Mouse (Mus musculus) inflammation-experienced regulatory T-cells (primary cell): ENCODE data around the gene Pgp. TPM values are rescaled to one million over a fixed set of nuclear protein-coding genes. Genes with fewer than 3 reads are reported as not detected.

Source experiments
- polyA plus RNA-seq, 2 experiments: library from polyadenylated mRNA; unstranded; fragments of 100-300 nt; shearing (Covaris generic); gene quantifications; one replicate each; pipeline ENCODE4 v1.2.1; 2017

The Pgp gene
- 10 to 100 TPM; 40.5 to 44.7 TPM for polyA plus RNA-seq

GRCm38 (mm10) chr17:24469910-24470602, at the start of gene Pgp, which contains the start of gene E4f1:
Gene Pgp, plus strand, starts transcription at chr17:24470392.
Gene E4f1, minus strand, starts transcription at chr17:24470313.

GRCm38 (mm10) chr17:24426471-24427169, 43.6 kb upstream of the Pgp start, which contains the start of gene Eci1:
Gene Eci1, plus strand, starts transcription at chr17:24426641.

GRCm38 (mm10) chr17:24442632-24443155, 27.5 kb upstream of the Pgp start, which contains the start of gene Dnase1l2:
Gene Dnase1l2, minus strand, starts transcription at chr17:24443105.

GRCm38 (mm10) chr17:24473612-24474275, 3.6 kb downstream of the Pgp start, which contains the start of gene Bricd5:
Gene Bricd5, plus strand, starts transcription at chr17:24473884.

GRCm38 (mm10) chr17:24478663-24479380, 8.6 kb downstream of the Pgp start, which contains the start of gene Mlst8:
Gene Mlst8, minus strand, starts transcription at chr17:24479078.

GRCm38 (mm10) chr17:24488186-24488661, 18.0 kb downstream of the Pgp start, which contains the start of gene Caskin1:
Gene Caskin1, plus strand, starts transcription at chr17:24488601.

Other genes with a start within 250 kb of the Pgp start
- 1 to 10 TPM; 4.0 to 5.1 TPM for gene Tedc2, start 249.5 kb upstream of the Pgp start, polyA plus RNA-seq
- gene Ccnf, start 218.9 kb upstream of the Pgp start, polyA plus RNA-seq, result 1 to 10 TPM in 1 of 2 experiments, under 1 TPM in 1; 0.71 to 2.7 TPM
- gene Abca17, start 119.3 kb upstream of the Pgp start, polyA plus RNA-seq, result under 1 TPM; 0.20 to 0.24 TPM
- 10 to 100 TPM; 28.9 to 30.9 TPM for gene Abca3, start 118.4 kb upstream of the Pgp start, polyA plus RNA-seq
- 100 to 1,000 TPM; 167 to 196 TPM for gene Rnps1, start 55.8 kb upstream of the Pgp start, polyA plus RNA-seq
- gene Eci1, start 43.8 kb upstream of the Pgp start, polyA plus RNA-seq, result 100 to 1,000 TPM in 1 of 2 experiments, 10 to 100 TPM in 1; 73.6 to 103 TPM
- gene Dnase1l2, start 27.3 kb upstream of the Pgp start, polyA plus RNA-seq, result 10 to 100 TPM in 1 of 2 experiments, 1 to 10 TPM in 1; 4.8 to 10.4 TPM
- 100 to 1,000 TPM; 101 to 133 TPM for gene E4f1, start 79 bp upstream of the Pgp start, polyA plus RNA-seq
- gene Bricd5, start 3.5 kb downstream of the Pgp start, polyA plus RNA-seq, result under 1 TPM in 1 of 2 experiments, not detected in 1; 0.55 TPM
- 10 to 100 TPM; 20.4 to 29.8 TPM for gene Mlst8, start 8.7 kb downstream of the Pgp start, polyA plus RNA-seq
- 1 to 10 TPM in 1 of 2 experiments, under 1 TPM in 1; 0.68 to 6.5 TPM for gene Caskin1, start 18.2 kb downstream of the Pgp start, polyA plus RNA-seq
- gene Traf7, start 57.5 kb downstream of the Pgp start, polyA plus RNA-seq, result 10 to 100 TPM; 71.3 to 72.8 TPM
- gene Rab26, start 63.8 kb downstream of the Pgp start, polyA plus RNA-seq, result 1 to 10 TPM; 5.4 to 9.0 TPM
- gene Pkd1, start 79.4 kb downstream of the Pgp start, polyA plus RNA-seq, result 10 to 100 TPM; 42.0 to 67.1 TPM
- 10 to 100 TPM; 46.6 to 49.7 TPM for gene Tsc2, start 162.2 kb downstream of the Pgp start, polyA plus RNA-seq
- 1 to 10 TPM; 5.8 to 8.3 TPM for gene Nthl1, start 162.3 kb downstream of the Pgp start, polyA plus RNA-seq
- gene Slc9a3r2, start 179.9 kb downstream of the Pgp start, polyA plus RNA-seq, result under 1 TPM in 1 of 2 experiments, not detected in 1; 0.68 TPM
- gene Npw, start 188.1 kb downstream of the Pgp start, polyA plus RNA-seq, result not detected
- gene Zfp598, start 199.3 kb downstream of the Pgp start, polyA plus RNA-seq, result 10 to 100 TPM; 18.3 to 27.2 TPM
- 1 to 10 TPM in 1 of 2 experiments, under 1 TPM in 1; 0.42 to 1.3 TPM for gene Syngr3, start 219.6 kb downstream of the Pgp start, polyA plus RNA-seq
- gene Gfer, start 225.8 kb downstream of the Pgp start, polyA plus RNA-seq, result 10 to 100 TPM; 37.0 to 38.8 TPM
- gene Noxo1, start 225.8 kb downstream of the Pgp start, polyA plus RNA-seq, result 1 to 10 TPM; 2.3 to 3.1 TPM
- 10 to 100 TPM; 51.3 to 56.7 TPM for gene Tbl3, start 237.3 kb downstream of the Pgp start, polyA plus RNA-seq
- under 1 TPM in 1 of 2 experiments, not detected in 1; 0.22 TPM for gene Rnf151, start 247.7 kb downstream of the Pgp start, polyA plus RNA-seq
- gene Rps2, start 247.7 kb downstream of the Pgp start, polyA plus RNA-seq, result 100 to 1,000 TPM; 677 to 785 TPM